In genomic region chr13:23535137-23536075, GRCm38 (mm10) we compare ENCODE assay signal across 8 mouse cellular contexts. TPM values are rescaled to one million over a fixed set of nuclear protein-coding genes. Genes with fewer than 3 reads are reported as not detected.
DNase-seq lines count a peak whose midpoint lies in the region; ATAC-seq lines count a peak whose summit lies in the region.
"Not testable (repeated sequence)": the region's sequence is repeated elsewhere in the genome, so short reads cannot be mapped to it uniquely, and the experiment has no call there.

Gene Hist1h3g (plus strand): TSS chr13:23535422.

- peaks cover 22% of the 10 kb centered on the region for H3K4me1 ChIP-seq in hindbrain, embryonic 14.5 days (replicated peaks; ENCODE audit: control insufficient read depth, insufficient read depth, low read length)

- H3K36me3 ChIP-seq in hindbrain, embryonic 14.5 days (replicated peaks; ENCODE audit: control insufficient read depth, insufficient read depth) = not testable (repeated sequence)

- H3K4me2 ChIP-seq in hindbrain, embryonic 14.5 days (replicated peaks) = peak within 1 kb of the TSS; percentile 55

- not testable (repeated sequence) for H3K9me3 ChIP-seq in hindbrain, embryonic 14.5 days (ENCODE audit: control insufficient read depth, low read length)

- peak within 1 kb of the TSS; percentile 36 for H3K9ac ChIP-seq in hindbrain, embryonic 14.5 days

- H3K27ac ChIP-seq in hindbrain, embryonic 14.5 days = peak within 1 kb of the TSS; percentile 71

- peak; percentile 100 for DNase-seq in R1 (ENCODE audit: low read depth, low spot score)
- peak; percentile 80 to 89 for DNase-seq in cerebellum, postnatal 25 days
- DNase-seq in frontal cortex, postnatal 25 days (ENCODE audit: low spot score in 2 of 2) = peak; percentile 78 to 82
- DNase-seq in hindbrain, embryonic 14.5 days (ENCODE audit: low spot score) = peak; percentile 95
- DNase-seq in layer of hippocampus, postnatal 36 days = peak; percentile 86 to 87
- peak; percentile 91 for DNase-seq in lung, postnatal 25 days (ENCODE audit: low spot score)
- peak; percentile 92 for DNase-seq in retina, embryonic 14.5 days (ENCODE audit: low spot score)
- peak; percentile 90 for DNase-seq in thymus, postnatal 4 days

- not testable (repeated sequence) for H3K27me3 ChIP-seq in hindbrain, embryonic 14.5 days (ENCODE audit: control insufficient read depth, insufficient read depth, low read length)

- WGBS in hindbrain, embryonic 14.5 days = under 1% methylated on average over 36 of the region's 62 CpGs

- H3K4me3 ChIP-seq in hindbrain, embryonic 14.5 days (replicated peaks; ENCODE audit: low read length) = peak within 1 kb of the TSS; percentile 35

- peak; percentile 92 for ATAC-seq in hindbrain, embryonic 14.5 days (ENCODE audit: low FRiP score)

RNA-seq across cellular contexts. Expression of gene Hist1h3g, which starts in this region (rescaled TPM):
- polyA plus RNA-seq in hindbrain, embryonic 14.5 days (2014; fragmentation: Nextera tagmentation; extraction: Ambion mirVana) = 1.2 TPM in 1 of 2 replicates, not detected in the other
- 1 to 10 TPM; 3.9 to 4.9 TPM for total RNA-seq in layer of hippocampus, postnatal 36 days (2021)

Comparison
In these comparisons a context has a peak if more than half of its experiments do, and no peak if none do; other contexts are left out.
1. Peak in every context shown above with its lines: DNase-seq, ATAC-seq, H3K4me3 ChIP-seq and H3K27ac ChIP-seq.